Mouse (Mus musculus) adrenal gland, postnatal 14 days (tissue): ENCODE results near the gene Gm10358. TPM values are rescaled to one million over a fixed set of nuclear protein-coding genes. Genes with fewer than 3 reads are reported as not detected.
"Not testable (repeated sequence)": the region's sequence is repeated elsewhere in the genome, so short reads cannot be mapped to it uniquely, and the experiment has no call there.

Experiments used
- DNase-seq: peaks from one replicate; pipeline ENCODE4 v3.0.0; 2021; ENCODE audit warnings: mixed read lengths
- long read RNA-seq, 2 experiments: library from polyadenylated mRNA; stranded (forward); transcript quantifications; one replicate each; pipeline ENCODE4 v2.0.0; 2021
- total RNA-seq: library from RNA; stranded (reverse); gene quantifications from 2 replicates; pipeline ENCODE4 v1.2.3, GENCODE M21; 2021

Gene Gm10358
- total RNA-seq, result 0.34 TPM in 1 of 2 replicates, not detected in the other
- long read RNA-seq, experiment 1, partial matches to known transcripts, result 0 of 2 reads
- long read RNA-seq, experiment 1, other reads (novel, unspliced or antisense), result 0 of 2 reads
- long read RNA-seq, experiment 2, partial matches to known transcripts, result 0 of 2 reads
- long read RNA-seq, experiment 2, other reads (novel, unspliced or antisense), result 0 of 2 reads

- DNase-seq, result no peak
Measured at GRCm38 (mm10) chr8:75406489-75406888, at the start of gene Gm10358. Gene Gm10358, minus strand, starts transcription at chr8:75406589.

- no peak for DNase-seq
Measured at GRCm38 (mm10) chr8:75448394-75448793, 42.0 kb upstream of the Gm10358 start, which contains the start of gene Iqcm. Gene Iqcm, plus strand, starts transcription at chr8:75448694.

- DNase-seq, result not testable (repeated sequence)
Measured at GRCm38 (mm10) chr8:75415696-75416095, 9.3 kb upstream of the Gm10358 start.

GRCm38 (mm10) chr8:75384770-75385290 is 21.6 kb downstream of the Gm10358 start:
- no peak for DNase-seq

- DNase-seq, result no peak
Measured at GRCm38 (mm10) chr8:75375530-75376123, 30.8 kb downstream of the Gm10358 start.

GRCm38 (mm10) chr8:75372006-75372405 is 34.4 kb downstream of the Gm10358 start:
- DNase-seq, result no peak

Other genes with a start within 250 kb of the Gm10358 start
- 1.6 and 2.0 TPM in 2 replicates for gene Rasd2, start 192.6 kb downstream of the Gm10358 start, total RNA-seq
- not detected in 2 replicates for gene Iqcm, start 42.1 kb upstream of the Gm10358 start, total RNA-seq